Mouse (Mus musculus): ENCODE results near the gene Lbx1.

DNA sequence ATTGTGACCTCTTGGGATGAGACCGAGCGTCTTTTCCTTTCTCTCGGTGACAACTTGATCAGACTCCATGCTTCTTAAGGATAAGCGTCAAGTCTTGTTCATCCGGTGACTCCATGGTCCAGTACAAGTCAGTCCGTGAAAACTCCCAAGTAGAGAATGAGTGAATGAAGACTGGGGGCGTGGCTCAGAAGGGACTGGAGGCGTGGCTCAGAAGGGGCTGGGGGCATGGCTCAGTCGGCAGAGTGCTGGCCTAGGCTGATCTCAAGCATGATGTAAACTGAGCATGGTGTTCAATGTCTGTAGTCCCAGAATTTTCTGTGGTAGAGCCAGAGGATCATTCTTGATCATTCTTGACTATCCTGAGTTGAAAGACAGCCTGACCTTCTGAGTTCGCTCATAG is 27.4 kb upstream of the Lbx1 start:
- TF ChIP-seq POLR2A (IDR thresholded peaks at IDR 0.05; ENCODE audit: borderline replicate concordance, extremely low read depth, insufficient read depth, insufficient read length, poor library complexity, severe bottlenecking) (no peak), CTCF (IDR thresholded peaks at IDR 0.05; ENCODE audit: borderline replicate concordance, extremely low read depth, insufficient read depth, insufficient read length) (no peak)
